Mouse (Mus musculus): ENCODE measurements at regions not wholly inside any gene's neighbourhood (a gene's known extent, or its start where the extent isn't known, plus 50 kb on each side); places are given as distances from the start of the nearest gene placed in this dataset.

DNA sequence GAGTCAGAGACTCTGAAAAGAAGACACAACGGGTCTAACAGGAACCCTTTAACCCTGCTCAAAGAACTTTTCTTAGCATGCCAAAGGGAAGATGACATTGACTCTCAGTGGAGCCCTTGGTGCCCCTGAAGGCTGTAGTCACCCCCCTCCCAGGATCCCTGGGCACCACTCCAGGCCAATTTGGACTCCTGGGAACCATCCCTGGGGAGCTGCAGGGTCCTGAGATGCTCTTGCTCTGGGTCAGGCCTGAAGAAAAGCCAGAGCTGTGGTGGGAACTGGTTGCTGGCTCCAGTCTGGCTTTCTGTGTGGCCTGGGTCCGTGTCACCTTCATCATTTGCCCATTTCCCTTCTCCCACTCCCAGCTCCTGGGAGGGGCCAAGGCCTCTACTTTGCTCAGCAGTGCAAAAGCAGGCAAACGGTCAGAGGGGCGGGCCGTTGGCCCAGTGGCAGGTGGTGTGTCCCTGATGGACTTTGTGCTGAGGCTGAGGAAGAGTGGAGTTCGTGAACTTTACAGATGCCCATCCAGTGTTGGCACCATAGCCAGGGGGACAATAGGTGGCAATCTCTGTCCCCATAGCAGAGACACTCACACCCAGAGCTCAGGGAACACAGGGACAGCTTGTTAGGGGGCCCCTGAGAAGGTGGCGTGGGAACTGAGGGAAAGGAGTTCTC, 69.1 kb upstream of the Ccnd1 start:
- no peak overlapping the region for H3K27ac ChIP-seq (ENCODE audit: control insufficient read depth, insufficient read depth, low read depth, low read length)
- no peak overlapping the region for H3K4me3 ChIP-seq (ENCODE audit: control insufficient read depth, low read depth, low read length)
- H3K27me3 ChIP-seq (ENCODE audit: control insufficient read depth, insufficient read depth, low read length) = no peaks in the 10 kb centered on the region
- no peaks in the 10 kb centered on the region for H3K36me3 ChIP-seq (ENCODE audit: control insufficient read depth, insufficient read depth, low read length)
- TF ChIP-seq CTCF (IDR thresholded peaks at IDR 0.05; ENCODE audit: control insufficient read depth, insufficient read depth, insufficient replicate concordance, low read depth, low read length) (no peak), POLR2A (IDR thresholded peaks at IDR 0.05; ENCODE audit: control insufficient read depth, low read depth, low read length) (no peak)
- H3K4me1 ChIP-seq (ENCODE audit: control insufficient read depth, insufficient read depth, low read length) = no peaks in the 10 kb centered on the region

DNA sequence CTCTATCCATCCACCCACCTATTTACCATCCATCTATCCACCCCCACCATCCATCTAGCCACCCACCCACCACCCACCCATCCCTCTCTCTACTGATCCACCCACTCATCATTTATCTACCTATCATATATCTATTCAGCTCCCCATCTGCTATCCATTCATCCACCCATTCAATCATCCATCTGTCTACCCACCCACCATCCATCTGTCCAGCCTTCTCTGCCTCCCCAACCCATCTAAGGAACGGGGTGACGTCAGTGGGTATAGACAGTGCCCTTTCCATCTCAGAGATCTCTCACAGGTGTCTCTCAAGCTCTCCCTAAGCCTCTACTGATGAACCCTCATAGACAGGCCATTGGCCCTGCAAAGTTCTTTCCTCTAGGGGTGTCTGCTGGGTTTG, 67.5 kb upstream of the Ccnd1 start:
- Histone ChIP-seq H3K27me3 (ENCODE audit: control insufficient read depth, insufficient read depth, low read length) (no peaks in the 10 kb centered on the region), H3K27ac (ENCODE audit: control insufficient read depth, insufficient read depth, low read depth, low read length) (no peak overlapping the region), H3K4me1 (ENCODE audit: control insufficient read depth, insufficient read depth, low read length) (no peaks in the 10 kb centered on the region), H3K36me3 (ENCODE audit: control insufficient read depth, insufficient read depth, low read length) (no peaks in the 10 kb centered on the region), H3K4me3 (ENCODE audit: control insufficient read depth, low read depth, low read length) (no peak overlapping the region)
- TF ChIP-seq CTCF (IDR thresholded peaks at IDR 0.05; ENCODE audit: control insufficient read depth, insufficient read depth, insufficient replicate concordance, low read depth, low read length) = no peak
- TF ChIP-seq POLR2A (IDR thresholded peaks at IDR 0.05; ENCODE audit: control insufficient read depth, low read depth, low read length) = no peak

DNA sequence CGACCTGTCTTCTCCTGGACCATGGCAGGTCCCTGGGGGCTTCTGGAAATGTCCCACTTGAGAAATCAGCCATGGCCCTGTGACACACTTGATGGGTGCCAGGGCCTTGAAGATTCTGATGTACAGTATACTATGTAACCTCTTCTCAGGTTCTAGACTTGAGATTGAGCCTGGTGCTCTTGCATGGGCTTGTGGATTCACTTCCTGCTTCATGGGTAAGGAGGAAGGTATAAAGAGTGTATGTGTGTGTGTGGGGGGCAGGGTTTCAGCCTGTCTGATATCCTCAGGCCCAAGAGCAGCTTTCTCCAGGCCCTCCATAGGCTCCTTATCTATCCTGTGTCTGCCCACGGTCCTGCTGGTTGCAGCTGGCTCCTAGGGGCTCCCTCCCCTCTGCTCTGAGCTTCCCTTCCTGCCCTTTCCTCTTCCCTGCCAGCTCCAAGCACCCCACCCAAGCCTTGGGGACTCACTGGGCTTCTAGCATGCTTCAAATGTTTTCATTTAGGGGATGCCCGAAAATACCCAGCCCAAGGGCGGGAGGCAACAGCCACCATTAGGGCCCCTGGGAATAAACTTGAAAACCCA, 61.9 kb upstream of the Ccnd1 start:
- Histone ChIP-seq H3K27me3 (ENCODE audit: control insufficient read depth, insufficient read depth, low read length) (no peaks in the 10 kb centered on the region), H3K4me1 (ENCODE audit: control insufficient read depth, insufficient read depth, low read length) (no peaks in the 10 kb centered on the region), H3K27ac (ENCODE audit: control insufficient read depth, insufficient read depth, low read depth, low read length) (no peak overlapping the region), H3K4me3 (ENCODE audit: control insufficient read depth, low read depth, low read length) (no peak overlapping the region), H3K36me3 (ENCODE audit: control insufficient read depth, insufficient read depth, low read length) (no peaks in the 10 kb centered on the region)
- TF ChIP-seq POLR2A (IDR thresholded peaks at IDR 0.05; ENCODE audit: control insufficient read depth, low read depth, low read length) (no peak), CTCF (IDR thresholded peaks at IDR 0.05; ENCODE audit: control insufficient read depth, insufficient read depth, insufficient replicate concordance, low read depth, low read length) (no peak)

DNA sequence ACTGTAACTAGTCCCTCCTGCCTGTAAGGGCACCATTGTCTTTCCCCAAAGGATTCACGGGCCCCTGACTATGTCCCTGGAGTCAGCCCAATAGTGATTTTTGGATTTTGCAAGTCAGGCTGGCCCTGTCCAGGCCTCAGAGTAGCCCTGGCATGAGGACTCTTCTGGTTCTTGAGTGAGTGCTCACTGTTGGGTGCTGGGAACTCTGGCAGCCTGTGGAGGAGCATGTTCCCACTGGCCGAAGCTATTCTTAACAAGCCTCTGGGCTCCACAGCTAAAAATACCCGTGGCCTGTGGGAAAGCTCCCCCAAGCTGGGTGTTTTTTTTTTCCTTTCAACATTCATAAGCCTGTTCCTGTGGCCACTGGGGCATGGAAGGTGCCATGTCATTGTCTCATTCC, 60.0 kb upstream of the Ccnd1 start:
- no peak for TF ChIP-seq CTCF (IDR thresholded peaks at IDR 0.05; ENCODE audit: control insufficient read depth, insufficient read depth, insufficient replicate concordance, low read depth, low read length)
- no peak for TF ChIP-seq POLR2A (IDR thresholded peaks at IDR 0.05; ENCODE audit: control insufficient read depth, low read depth, low read length)

DNA sequence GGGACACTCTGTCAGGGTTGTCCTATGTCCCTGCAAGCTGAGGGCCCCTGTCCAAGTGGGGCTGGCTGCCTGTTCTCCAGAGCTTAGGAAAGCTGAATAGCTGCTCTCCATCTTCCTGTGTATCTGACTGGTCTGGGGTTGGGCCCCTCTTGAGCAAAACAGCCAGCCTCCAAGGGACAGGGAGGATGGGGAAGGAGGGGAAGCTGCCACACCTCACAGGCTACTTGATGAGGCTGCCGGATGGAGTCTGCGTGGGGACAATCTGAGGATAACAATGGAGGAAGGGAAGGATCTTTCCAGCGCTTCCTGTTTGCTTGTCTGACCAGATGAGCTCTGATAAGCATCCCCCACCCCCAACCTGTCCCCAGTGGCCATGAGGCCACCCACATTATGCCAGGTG, 57.1 kb upstream of the Ccnd1 start:
- H3K27ac ChIP-seq (ENCODE audit: control insufficient read depth, insufficient read depth, low read depth, low read length) = no peak overlapping the region

More for the DNA sequence above, 60.0 kb upstream of the Ccnd1 start:
- H3K27ac ChIP-seq (ENCODE audit: control insufficient read depth, insufficient read depth, low read depth, low read length) = no peak overlapping the region
- H3K4me1 ChIP-seq (ENCODE audit: control insufficient read depth, insufficient read depth, low read length) = no peaks in the 10 kb centered on the region
- no peaks in the 10 kb centered on the region for H3K36me3 ChIP-seq (ENCODE audit: control insufficient read depth, insufficient read depth, low read length)
- no peak overlapping the region for H3K4me3 ChIP-seq (ENCODE audit: control insufficient read depth, low read depth, low read length)
- no peaks in the 10 kb centered on the region for H3K27me3 ChIP-seq (ENCODE audit: control insufficient read depth, insufficient read depth, low read length)

DNA sequence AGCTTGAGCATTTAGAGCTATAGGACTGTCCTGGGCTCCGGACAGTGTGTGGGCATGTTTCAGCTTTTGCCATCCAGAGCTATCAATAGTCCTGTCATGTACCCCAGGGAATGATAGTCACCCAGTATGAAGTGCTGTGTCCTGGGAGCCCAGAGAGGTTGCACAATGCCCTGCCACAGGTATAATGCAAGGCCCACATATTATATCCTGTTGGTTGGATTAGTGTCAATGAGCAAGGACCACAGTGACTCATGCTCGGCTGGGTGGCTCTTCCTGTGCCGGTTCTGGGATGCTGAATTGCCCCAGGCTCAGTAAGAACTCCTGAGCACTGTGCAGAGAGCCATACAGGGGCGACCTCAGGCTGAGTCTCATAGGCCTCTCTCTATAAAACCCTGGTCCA, 54.5 kb upstream of the Ccnd1 start:
- Histone ChIP-seq H3K4me3 (ENCODE audit: control insufficient read depth, low read depth, low read length) (no peak overlapping the region), H3K27me3 (ENCODE audit: control insufficient read depth, insufficient read depth, low read length) (no peaks in the 10 kb centered on the region), H3K36me3 (ENCODE audit: control insufficient read depth, insufficient read depth, low read length) (no peaks in the 10 kb centered on the region), H3K4me1 (ENCODE audit: control insufficient read depth, insufficient read depth, low read length) (no peaks in the 10 kb centered on the region), H3K27ac (ENCODE audit: control insufficient read depth, insufficient read depth, low read depth, low read length) (no peak overlapping the region)
- TF ChIP-seq CTCF (IDR thresholded peaks at IDR 0.05; ENCODE audit: control insufficient read depth, insufficient read depth, insufficient replicate concordance, low read depth, low read length) (no peak), POLR2A (IDR thresholded peaks at IDR 0.05; ENCODE audit: control insufficient read depth, low read depth, low read length) (no peak)

More for the DNA sequence above, 57.1 kb upstream of the Ccnd1 start:
- Histone ChIP-seq H3K4me1 (ENCODE audit: control insufficient read depth, insufficient read depth, low read length) (no peaks in the 10 kb centered on the region), H3K36me3 (ENCODE audit: control insufficient read depth, insufficient read depth, low read length) (no peaks in the 10 kb centered on the region), H3K27me3 (ENCODE audit: control insufficient read depth, insufficient read depth, low read length) (no peaks in the 10 kb centered on the region), H3K4me3 (ENCODE audit: control insufficient read depth, low read depth, low read length) (no peak overlapping the region)
- no peak for TF ChIP-seq POLR2A (IDR thresholded peaks at IDR 0.05; ENCODE audit: control insufficient read depth, low read depth, low read length)
- TF ChIP-seq CTCF (IDR thresholded peaks at IDR 0.05; ENCODE audit: control insufficient read depth, insufficient read depth, insufficient replicate concordance, low read depth, low read length) = no peak

DNA sequence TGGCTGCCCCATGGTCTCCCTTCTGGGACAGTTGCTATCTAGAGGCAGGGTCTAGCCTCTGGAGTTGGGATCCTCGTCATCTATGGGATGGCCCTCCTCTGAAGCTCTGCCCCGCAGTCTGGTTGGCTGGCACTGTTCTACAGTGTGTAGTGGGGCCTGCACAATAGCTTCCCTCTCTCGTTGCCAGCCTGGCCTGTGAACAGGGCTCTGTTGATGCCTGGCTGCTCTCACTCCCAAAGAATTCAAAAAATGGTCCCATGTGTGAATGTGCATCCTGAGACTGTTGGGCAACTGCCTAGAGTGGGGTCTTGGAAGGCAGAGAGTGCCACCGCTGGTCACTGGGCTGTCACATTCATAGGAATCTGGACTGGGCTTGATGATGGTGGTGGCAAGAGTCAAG, 53.8 kb upstream of the Ccnd1 start:
- Histone ChIP-seq H3K4me1 (ENCODE audit: control insufficient read depth, insufficient read depth, low read length) (no peaks in the 10 kb centered on the region), H3K4me3 (ENCODE audit: control insufficient read depth, low read depth, low read length) (no peak overlapping the region), H3K27ac (ENCODE audit: control insufficient read depth, insufficient read depth, low read depth, low read length) (no peak overlapping the region), H3K36me3 (ENCODE audit: control insufficient read depth, insufficient read depth, low read length) (no peaks in the 10 kb centered on the region), H3K27me3 (ENCODE audit: control insufficient read depth, insufficient read depth, low read length) (no peaks in the 10 kb centered on the region)
- TF ChIP-seq POLR2A (IDR thresholded peaks at IDR 0.05; ENCODE audit: control insufficient read depth, low read depth, low read length) = no peak
- TF ChIP-seq CTCF (IDR thresholded peaks at IDR 0.05; ENCODE audit: control insufficient read depth, insufficient read depth, insufficient replicate concordance, low read depth, low read length) = no peak

Data from testis, adult 2 months (tissue).